Mouse (Mus musculus) liver (tissue): ENCODE data around the gene Kif27.
A peak's percentile ranks its signal among the peaks of the same experiment; 100 is the strongest.
"Not testable (repeated sequence)": the region's sequence is repeated elsewhere in the genome, so short reads cannot be mapped to it uniquely, and the experiment has no call there.

Experiments
- DNase-seq: peaks from one replicate; pipeline ENCODE4 v3.0.0-alpha.2; 2020; ENCODE audit warnings: mixed read lengths

The Kif27 gene

GRCm38 (mm10) chr13:58358629-58359303 lies at the start of gene Kif27:
Gene Kif27, minus strand, starts transcription at chr13:58359122.
- peak; percentile 96 for DNase-seq

- DNase-seq = not testable (repeated sequence)
These were observed 44.3 kb upstream of the Kif27 start, which contains the start of gene Hnrnpk for GRCm38 (mm10) chr13:58403243-58403642. Gene Hnrnpk, minus strand, starts transcription at chr13:58403343.

GRCm38 (mm10) chr13:58402744-58403110 lies 43.8 kb upstream of the Kif27 start:
- DNase-seq = no peak

GRCm38 (mm10) chr13:58402003-58402743 lies 43.3 kb upstream of the Kif27 start, which contains the start of gene Rmi1:
Gene Rmi1, plus strand, starts transcription at chr13:58402248.
- DNase-seq = peak; percentile 97

GRCm38 (mm10) chr13:58401135-58402002 lies 42.4 kb upstream of the Kif27 start:
- DNase-seq = peak; percentile 85

- peak; percentile 44 for DNase-seq
These were observed 41.7 kb upstream of the Kif27 start for GRCm38 (mm10) chr13:58400576-58400975.

- DNase-seq = no peak
These were observed 38.7 kb upstream of the Kif27 start for GRCm38 (mm10) chr13:58397651-58398050.

GRCm38 (mm10) chr13:58394392-58394791 lies 35.5 kb upstream of the Kif27 start:
- DNase-seq = not testable (repeated sequence)

- DNase-seq = no peak
These were observed 30.5 kb upstream of the Kif27 start for GRCm38 (mm10) chr13:58389324-58389951.

- DNase-seq = no peak
These were observed 29.5 kb upstream of the Kif27 start for GRCm38 (mm10) chr13:58388379-58388778.

GRCm38 (mm10) chr13:58387948-58388347 lies 29.0 kb upstream of the Kif27 start:
- peak; percentile 71 for DNase-seq

- DNase-seq = no peak
These were observed 26.6 kb upstream of the Kif27 start for GRCm38 (mm10) chr13:58385547-58385920.

- DNase-seq = peak; percentile 70
These were observed 26.0 kb upstream of the Kif27 start, which contains the start of gene 2210016F16Rik for GRCm38 (mm10) chr13:58384779-58385546. Gene 2210016F16Rik, minus strand, starts transcription at chr13:58385225.

GRCm38 (mm10) chr13:58384371-58384770 lies 25.4 kb upstream of the Kif27 start:
- no peak for DNase-seq

GRCm38 (mm10) chr13:58373153-58373470 lies 14.2 kb upstream of the Kif27 start:
- no peak for DNase-seq

- no peak for DNase-seq
These were observed 13.6 kb upstream of the Kif27 start for GRCm38 (mm10) chr13:58372278-58373152.

- no peak for DNase-seq
These were observed 9.9 kb upstream of the Kif27 start for GRCm38 (mm10) chr13:58368835-58369234.

GRCm38 (mm10) chr13:58367641-58368040 lies 8.7 kb upstream of the Kif27 start:
- no peak for DNase-seq

GRCm38 (mm10) chr13:58366373-58366772 lies 7.5 kb upstream of the Kif27 start:
- DNase-seq = no peak

GRCm38 (mm10) chr13:58365179-58365578 lies 6.3 kb upstream of the Kif27 start:
- not testable (repeated sequence) for DNase-seq
